Mouse (Mus musculus): Measurements from ENCODE around the gene Dph5. TPM values are rescaled to one million over a fixed set of nuclear protein-coding genes. Genes with fewer than 3 reads are reported as not detected.

Dph5 gene
- polyA plus RNA-seq, 1 experiment = 0.12 TPM

DNA sequence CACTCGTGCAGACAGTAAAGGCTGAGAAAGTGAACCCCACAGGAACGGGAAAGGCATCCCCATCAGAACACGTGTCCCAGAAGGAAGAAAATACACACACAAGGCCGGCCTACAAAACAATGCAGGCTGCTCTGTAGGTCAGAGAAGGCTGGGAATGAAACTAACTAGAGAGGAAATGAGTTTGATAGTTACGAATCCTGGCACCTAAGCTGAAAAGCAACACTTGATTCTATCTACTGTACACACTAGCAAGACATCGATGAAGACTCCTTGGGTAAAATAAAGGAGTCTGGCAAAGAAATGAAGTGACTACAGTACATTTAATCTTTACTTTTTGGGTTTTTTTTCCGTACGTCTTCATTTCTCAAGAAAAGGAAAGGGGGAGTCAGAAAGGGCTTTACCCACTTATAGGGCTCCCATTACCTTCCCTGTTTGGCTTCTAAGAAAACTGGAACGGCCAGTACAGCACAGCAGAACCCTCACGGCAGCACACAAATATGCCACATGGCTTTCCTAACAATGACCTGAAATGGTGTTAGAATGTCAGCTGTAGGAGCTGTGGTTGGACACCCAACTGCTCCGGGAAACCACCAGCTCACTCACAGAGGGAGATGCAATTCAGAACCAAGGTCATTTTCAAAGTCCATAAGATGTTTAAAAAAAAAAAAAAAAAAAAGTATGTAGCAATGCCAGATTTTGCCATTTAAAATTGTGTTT is 73.8 kb downstream of the Dph5 start:
- H3K4me1 ChIP-seq (ENCODE audit: control insufficient read depth) = no peaks in the 10 kb centered on the region
- H3K36me3 ChIP-seq (ENCODE audit: control insufficient read depth) = peaks cover 9% of the 10 kb centered on the region
- H3K4me3 ChIP-seq (replicated peaks) = no peak overlapping the region
- no peaks in the 10 kb centered on the region for H3K9me3 ChIP-seq (ENCODE audit: control insufficient read depth, low read length)
- no peak for TF ChIP-seq GATA1 (IDR thresholded peaks at IDR 0.05; ENCODE audit: low read length)
- TF ChIP-seq TAL1 (IDR thresholded peaks at IDR 0.05; ENCODE audit: low read length) = no peak
- H3K27me3 ChIP-seq (ENCODE audit: control insufficient read depth) = no peaks in the 10 kb centered on the region

DNA sequence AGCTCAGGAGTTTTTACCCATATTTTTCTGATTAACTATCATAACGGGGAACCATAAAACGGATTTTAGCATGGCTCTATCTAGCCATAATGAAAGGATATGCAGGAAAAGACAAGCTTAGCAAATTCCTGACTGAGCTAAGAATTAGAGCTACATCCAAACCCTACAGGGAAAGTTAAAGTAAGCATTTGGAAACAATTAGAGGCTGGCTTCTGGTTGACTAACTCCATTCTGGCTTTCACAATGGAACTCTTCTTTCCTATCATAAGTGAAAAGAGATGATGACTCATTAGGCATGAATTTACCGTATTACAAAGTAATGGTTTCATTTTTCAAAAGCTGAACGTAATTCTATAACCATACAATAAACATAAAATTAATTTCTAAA is 74.4 kb downstream of the Dph5 start:
- Histone ChIP-seq H3K4me3 (replicated peaks) (no peak overlapping the region), H3K9me3 (ENCODE audit: control insufficient read depth, low read length) (no peaks in the 10 kb centered on the region), H3K36me3 (ENCODE audit: control insufficient read depth) (peaks cover 9% of the 10 kb centered on the region), H3K4me1 (ENCODE audit: control insufficient read depth) (no peaks in the 10 kb centered on the region), H3K27me3 (ENCODE audit: control insufficient read depth) (no peaks in the 10 kb centered on the region)
- no peak for TF ChIP-seq GATA1 (IDR thresholded peaks at IDR 0.05; ENCODE audit: low read length)
- TF ChIP-seq TAL1 (IDR thresholded peaks at IDR 0.05; ENCODE audit: low read length) = no peak

DNA sequence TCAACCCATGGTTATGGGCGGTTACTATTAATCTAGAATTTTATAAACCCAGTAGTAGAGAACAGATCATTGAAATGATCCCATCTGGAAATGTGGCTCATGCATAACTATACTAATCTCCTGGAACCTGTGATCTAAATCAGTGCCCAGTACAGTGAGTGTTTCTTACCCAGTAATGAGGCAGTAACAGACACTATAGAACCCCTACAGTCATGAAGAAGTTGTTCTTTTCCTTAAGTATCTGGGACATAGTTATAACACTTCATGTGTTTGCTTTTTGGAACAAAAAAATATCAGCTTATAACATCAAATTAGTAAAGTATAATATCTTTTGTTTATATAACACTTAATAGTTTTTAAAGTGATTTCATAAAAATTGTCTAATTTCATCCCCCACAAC is 76.0 kb downstream of the Dph5 start:
- TF ChIP-seq GATA1 (IDR thresholded peaks at IDR 0.05; ENCODE audit: low read length) = no peak
- Histone ChIP-seq H3K36me3 (ENCODE audit: control insufficient read depth) (peaks cover 3% of the 10 kb centered on the region), H3K27me3 (ENCODE audit: control insufficient read depth) (no peaks in the 10 kb centered on the region), H3K9me3 (ENCODE audit: control insufficient read depth, low read length) (no peaks in the 10 kb centered on the region), H3K4me1 (ENCODE audit: control insufficient read depth) (no peaks in the 10 kb centered on the region), H3K4me3 (replicated peaks) (no peak overlapping the region)

GRCm38 (mm10) chr3:115964071-115964470 is 76.4 kb downstream of the Dph5 start:
- H3K27me3 ChIP-seq (ENCODE audit: control insufficient read depth) = no peaks in the 10 kb centered on the region
- no peaks in the 10 kb centered on the region for H3K9me3 ChIP-seq (ENCODE audit: control insufficient read depth, low read length)
- TF ChIP-seq GATA1 (IDR thresholded peaks at IDR 0.05; ENCODE audit: low read length) = no peak
- TF ChIP-seq TAL1 (IDR thresholded peaks at IDR 0.05; ENCODE audit: low read length) = no peak
- H3K4me3 ChIP-seq (replicated peaks) = no peak overlapping the region
- no peaks in the 10 kb centered on the region for H3K36me3 ChIP-seq (ENCODE audit: control insufficient read depth)
- no peaks in the 10 kb centered on the region for H3K4me1 ChIP-seq (ENCODE audit: control insufficient read depth)

GRCm38 (mm10) chr3:115968745-115969530 is 81.3 kb downstream of the Dph5 start:
- Histone ChIP-seq H3K4me1 (ENCODE audit: control insufficient read depth) (no peaks in the 10 kb centered on the region), H3K9me3 (ENCODE audit: control insufficient read depth, low read length) (no peaks in the 10 kb centered on the region), H3K4me3 (replicated peaks) (no peak overlapping the region), H3K27me3 (ENCODE audit: control insufficient read depth) (no peaks in the 10 kb centered on the region), H3K36me3 (ENCODE audit: control insufficient read depth) (peaks cover 10% of the 10 kb centered on the region)
- no peak for TF ChIP-seq TAL1 (IDR thresholded peaks at IDR 0.05; ENCODE audit: low read length)
- no peak for TF ChIP-seq GATA1 (IDR thresholded peaks at IDR 0.05; ENCODE audit: low read length)

GRCm38 (mm10) chr3:115971045-115971785 is 83.6 kb downstream of the Dph5 start:
- no peaks in the 10 kb centered on the region for H3K9me3 ChIP-seq (ENCODE audit: control insufficient read depth, low read length)
- no peak for TF ChIP-seq TAL1 (IDR thresholded peaks at IDR 0.05; ENCODE audit: low read length)
- TF ChIP-seq GATA1 (IDR thresholded peaks at IDR 0.05; ENCODE audit: low read length) = no peak

GRCm38 (mm10) chr3:115971891-115972646 is 84.4 kb downstream of the Dph5 start:
- Histone ChIP-seq H3K27me3 (ENCODE audit: control insufficient read depth) (no peaks in the 10 kb centered on the region), H3K36me3 (ENCODE audit: control insufficient read depth) (peaks cover 19% of the 10 kb centered on the region), H3K9me3 (ENCODE audit: control insufficient read depth, low read length) (no peaks in the 10 kb centered on the region), H3K4me1 (ENCODE audit: control insufficient read depth) (no peaks in the 10 kb centered on the region), H3K4me3 (replicated peaks) (no peak overlapping the region)
- TF ChIP-seq TAL1 (IDR thresholded peaks at IDR 0.05; ENCODE audit: low read length) (no peak), GATA1 (IDR thresholded peaks at IDR 0.05; ENCODE audit: low read length) (no peak)

More at GRCm38 (mm10) chr3:115971045-115971785, 83.6 kb downstream of the Dph5 start:
- Histone ChIP-seq H3K36me3 (ENCODE audit: control insufficient read depth) (peaks cover 19% of the 10 kb centered on the region), H3K4me1 (ENCODE audit: control insufficient read depth) (no peaks in the 10 kb centered on the region), H3K4me3 (replicated peaks) (no peak overlapping the region), H3K27me3 (ENCODE audit: control insufficient read depth) (no peaks in the 10 kb centered on the region)

- H3K4me3 ChIP-seq (replicated peaks) = no peak overlapping the region
- no peaks in the 10 kb centered on the region for H3K4me1 ChIP-seq (ENCODE audit: control insufficient read depth)
- peaks cover 24% of the 10 kb centered on the region for H3K36me3 ChIP-seq (ENCODE audit: control insufficient read depth)
- H3K27me3 ChIP-seq (ENCODE audit: control insufficient read depth) = no peaks in the 10 kb centered on the region
- H3K9me3 ChIP-seq (ENCODE audit: control insufficient read depth, low read length) = no peaks in the 10 kb centered on the region
- TF ChIP-seq TAL1 (IDR thresholded peaks at IDR 0.05; ENCODE audit: low read length) (no peak), GATA1 (IDR thresholded peaks at IDR 0.05; ENCODE audit: low read length) (no peak)
Measured at GRCm38 (mm10) chr3:115974228-115974627, 86.6 kb downstream of the Dph5 start.

Measured in erythroblast, embryonic 14.5 days (primary cell).